Mouse (Mus musculus) embryo, embryonic 11.5 days (tissue): ENCODE results near the gene Cxcl14.

Experiments
- DNase-seq: peaks from one replicate; pipeline ENCODE4 v3.0.0-alpha.2; 2012; ENCODE audit warnings: low read depth, low spot score

Gene Cxcl14

DNA sequence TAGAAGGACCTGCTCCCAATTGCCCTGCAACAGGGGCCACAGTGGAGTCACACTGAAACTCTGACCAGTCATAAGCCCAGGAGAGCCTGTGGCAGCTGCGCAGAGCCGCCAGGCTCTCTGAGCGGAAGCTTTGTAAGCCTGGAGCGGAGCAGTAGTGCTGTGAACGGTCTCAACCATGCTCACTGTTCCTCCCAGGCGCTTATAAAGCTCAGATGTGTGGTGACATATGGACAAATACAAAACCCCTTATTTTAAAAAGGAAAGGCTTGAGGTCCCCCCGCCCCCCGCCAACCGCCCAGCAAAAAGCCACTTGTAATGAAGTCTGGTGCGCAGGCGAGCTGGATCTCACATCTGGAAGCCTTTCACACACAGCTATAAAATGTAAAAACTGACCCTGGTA lies 7.1 kb downstream of the Cxcl14 start:
- no peak for DNase-seq

DNA sequence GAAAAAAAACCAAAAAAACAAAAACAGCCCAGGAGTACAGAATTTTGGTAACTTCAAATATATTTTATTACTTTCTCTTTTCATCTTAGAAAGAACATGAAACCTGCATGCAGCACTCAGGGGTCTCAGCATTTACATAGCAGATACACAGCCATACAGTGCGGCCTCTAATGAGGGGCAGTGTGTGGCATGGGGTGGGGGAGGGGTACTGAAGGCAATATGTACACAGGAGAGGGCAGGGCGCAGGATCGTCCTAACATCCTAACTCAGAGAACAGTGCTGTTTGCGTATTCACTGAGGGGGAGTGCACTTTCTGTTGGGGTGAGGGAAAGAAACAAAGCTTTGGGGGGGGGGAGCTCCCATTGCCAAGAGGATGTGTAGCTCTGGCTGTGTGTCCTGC lies 7.8 kb downstream of the Cxcl14 start:
- no peak for DNase-seq

- no peak for DNase-seq
Observed at GRCm38 (mm10) chr13:56287091-56287490, 9.3 kb downstream of the Cxcl14 start.

DNA sequence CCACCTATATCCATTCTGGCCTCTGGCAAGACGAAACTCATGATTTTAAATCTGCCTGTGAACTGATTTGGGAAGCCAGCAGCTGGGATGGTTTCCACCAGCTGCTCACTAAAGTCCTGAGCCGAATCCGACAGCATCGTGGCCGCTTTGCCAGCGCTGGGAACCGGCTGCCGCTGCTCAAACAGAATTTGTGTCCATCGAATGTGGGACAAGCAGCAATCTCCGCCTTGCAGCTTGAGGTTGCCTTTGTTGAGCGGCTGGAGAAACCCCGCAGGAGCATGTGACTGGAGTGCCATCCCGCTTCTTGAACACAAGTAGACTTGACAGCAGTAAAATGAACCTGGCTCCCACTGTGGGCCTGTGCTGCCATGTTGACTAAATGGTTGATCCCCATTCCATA lies 13.0 kb downstream of the Cxcl14 start:
- no peak for DNase-seq

DNA sequence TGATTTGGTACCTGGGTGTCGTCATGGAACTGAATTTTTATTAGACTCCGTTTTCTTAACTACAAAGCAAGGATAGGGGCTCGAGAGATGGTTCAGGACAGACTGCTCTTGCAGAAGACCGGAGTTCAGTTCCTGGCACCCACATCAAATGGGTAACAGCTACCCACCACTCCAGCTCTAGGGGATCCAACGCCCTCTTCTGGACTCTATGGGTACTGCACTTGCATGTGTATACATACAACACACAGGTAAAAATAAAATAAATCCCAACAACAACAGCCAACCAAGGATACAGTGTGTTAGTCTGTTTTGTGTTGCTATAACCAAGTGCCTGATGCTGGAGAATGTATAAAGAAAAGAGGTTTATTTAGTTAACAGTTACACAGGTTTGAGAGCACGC lies 16.0 kb downstream of the Cxcl14 start:
- DNase-seq, result no peak

DNA sequence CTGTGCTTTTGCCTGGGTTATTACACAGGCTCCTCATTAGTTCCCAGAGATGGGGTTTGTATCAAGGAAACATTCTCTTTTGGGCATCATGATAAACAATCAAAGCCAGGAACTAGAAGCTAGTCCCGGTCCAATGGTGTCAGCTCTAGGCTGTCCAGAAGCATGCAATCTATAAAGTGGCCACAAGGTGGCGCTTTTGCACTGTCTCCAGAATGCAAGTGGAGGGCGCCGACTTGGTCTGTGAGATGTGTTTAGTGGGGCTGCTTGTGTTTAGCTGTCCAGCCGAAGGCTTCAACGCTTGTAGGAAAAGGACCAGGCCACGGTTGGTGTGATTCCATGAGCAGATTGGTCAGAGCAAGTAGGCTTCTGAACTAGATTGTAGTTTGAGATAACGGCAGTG lies 16.9 kb downstream of the Cxcl14 start:
- peak; percentile 80 for DNase-seq

- DNase-seq, result no peak
Observed at GRCm38 (mm10) chr13:56275171-56275570, 21.2 kb downstream of the Cxcl14 start.

GRCm38 (mm10) chr13:56270124-56270523 lies 26.2 kb downstream of the Cxcl14 start:
- no peak for DNase-seq

GRCm38 (mm10) chr13:56267396-56267795 lies 29.0 kb downstream of the Cxcl14 start:
- DNase-seq, result no peak

DNA sequence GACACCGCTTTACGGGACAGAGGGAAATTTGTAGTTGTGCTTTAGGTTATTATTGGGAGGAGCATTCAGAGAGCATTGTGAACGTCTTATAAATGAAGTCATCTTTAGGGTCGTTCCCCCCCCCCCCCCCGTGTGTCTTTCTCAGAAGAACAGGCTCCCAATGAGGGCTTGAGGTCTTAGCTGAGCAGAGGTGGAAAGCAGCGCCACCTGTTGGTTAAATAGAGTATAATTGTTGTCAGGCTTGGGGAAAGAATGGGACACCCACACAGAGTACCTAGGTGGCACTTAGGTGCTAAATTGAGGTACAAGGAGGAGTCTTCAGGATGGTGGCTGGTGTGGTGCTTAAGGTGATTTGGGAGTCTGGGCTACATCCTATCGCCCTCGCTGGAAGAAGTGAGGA lies 29.9 kb downstream of the Cxcl14 start:
- no peak for DNase-seq

DNA sequence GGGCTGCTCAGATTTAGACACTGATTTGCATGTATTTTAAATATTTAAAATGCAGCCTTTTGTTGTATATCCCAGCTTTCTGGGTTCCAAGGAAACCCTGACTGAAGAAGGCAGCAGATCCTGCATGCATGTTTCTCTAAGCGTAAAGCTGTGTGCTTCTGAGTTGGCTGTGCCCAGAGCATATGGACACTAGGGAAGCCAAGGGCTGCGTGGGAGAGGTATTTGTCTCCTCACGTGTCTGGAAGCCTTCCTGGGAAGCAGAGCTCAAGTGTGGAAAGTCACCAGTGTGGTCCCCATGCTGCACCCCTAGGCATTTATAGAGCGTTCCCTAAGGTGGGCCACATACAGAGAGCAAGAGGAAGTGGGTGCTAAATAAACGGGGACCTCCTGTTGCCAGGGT lies 30.7 kb downstream of the Cxcl14 start:
- DNase-seq, result no peak

DNA sequence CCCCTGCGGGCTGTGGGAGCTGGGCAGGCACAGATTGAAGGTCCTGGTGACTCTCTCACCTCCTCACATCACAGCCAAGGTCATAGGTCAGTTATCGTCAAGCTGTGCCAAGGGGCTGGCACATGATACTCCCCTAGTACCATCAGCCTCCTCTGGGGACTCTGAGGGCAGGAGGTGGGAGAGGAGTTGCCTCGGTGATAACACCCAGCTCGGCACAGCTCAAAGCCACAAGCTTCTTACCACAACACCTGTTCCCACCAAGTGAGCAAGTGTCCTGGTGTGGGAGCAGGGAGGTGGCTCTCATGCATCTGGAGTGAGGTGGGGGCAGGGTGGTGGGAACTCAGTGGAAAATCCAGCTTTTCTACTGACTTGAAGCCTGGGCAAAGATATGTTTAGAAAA lies 34.1 kb downstream of the Cxcl14 start:
- DNase-seq, result no peak

- no peak for DNase-seq
Observed at GRCm38 (mm10) chr13:56260344-56260780, 36.0 kb downstream of the Cxcl14 start.

GRCm38 (mm10) chr13:56259926-56260250 lies 36.5 kb downstream of the Cxcl14 start:
- DNase-seq, result no peak

- no peak for DNase-seq
Observed at GRCm38 (mm10) chr13:56259021-56259925, 37.1 kb downstream of the Cxcl14 start.

DNA sequence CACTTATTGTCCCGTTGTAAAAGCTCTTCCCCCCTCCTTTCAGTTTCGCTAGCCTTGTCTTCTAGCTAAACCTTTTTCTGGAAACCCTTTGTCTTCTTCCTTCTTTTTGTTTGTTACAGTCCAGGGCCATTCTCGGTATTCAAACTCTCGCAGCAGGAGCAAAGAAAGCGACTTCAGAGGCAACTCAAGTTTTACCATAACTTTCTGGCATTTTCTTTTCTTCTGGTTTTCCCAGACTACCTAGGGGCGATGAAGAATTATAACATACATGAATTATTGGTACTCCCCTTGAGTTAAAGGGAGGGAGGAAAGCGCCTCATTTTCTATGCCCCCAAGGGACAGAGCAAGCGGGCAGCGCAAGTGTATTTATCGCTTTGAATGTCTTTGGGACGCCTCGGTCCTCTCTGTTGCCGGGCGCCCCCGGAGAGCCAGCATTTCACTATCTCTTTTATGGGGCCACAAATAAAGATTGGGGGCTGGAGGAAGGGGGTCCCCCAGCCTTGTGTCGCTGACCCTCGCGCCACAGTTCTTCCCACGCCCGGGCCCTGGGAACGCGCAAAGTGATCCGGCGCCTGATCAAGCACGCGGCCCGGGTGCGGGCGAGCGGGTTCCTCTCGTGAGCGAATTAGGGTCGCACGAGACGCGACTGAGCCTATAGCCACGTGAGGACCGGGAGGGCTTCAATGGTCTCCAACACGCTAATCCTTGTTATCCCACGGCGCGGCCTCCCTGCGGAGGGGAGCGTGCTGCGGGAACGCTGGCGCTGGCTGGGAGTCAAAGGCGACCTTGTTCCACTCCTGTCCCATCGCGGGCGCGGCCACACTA lies 37.9 kb downstream of the Cxcl14 start:
- no peak for DNase-seq

- DNase-seq, result no peak
Observed at GRCm38 (mm10) chr13:56257469-56258153, 38.7 kb downstream of the Cxcl14 start.

- DNase-seq, result no peak
Observed at GRCm38 (mm10) chr13:56256716-56257299, 39.5 kb downstream of the Cxcl14 start.

DNA sequence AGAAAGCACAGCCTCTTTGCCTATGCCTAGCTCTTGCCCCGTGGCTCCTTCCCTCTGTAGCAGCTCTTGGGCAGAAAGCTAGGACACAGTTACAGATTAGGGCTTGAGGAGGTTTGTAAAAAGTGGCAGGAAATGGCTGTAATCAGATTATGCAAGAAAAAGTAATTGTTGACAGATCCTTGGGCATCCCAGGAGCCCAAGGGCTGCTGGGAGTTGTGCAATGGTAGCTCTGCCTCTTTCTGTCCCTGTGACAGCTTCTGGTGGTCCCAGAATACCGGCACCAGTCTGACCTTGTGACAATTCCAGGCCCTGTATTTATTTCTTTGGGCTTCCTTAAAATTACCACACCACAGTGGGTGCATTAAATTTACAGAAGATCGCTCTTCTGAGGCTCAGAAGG lies 43.0 kb downstream of the Cxcl14 start:
- DNase-seq, result no peak

- DNase-seq, result no peak
Observed at GRCm38 (mm10) chr13:56252783-56253182, 43.6 kb downstream of the Cxcl14 start.

- DNase-seq, result no peak
Observed at GRCm38 (mm10) chr13:56251924-56252619, 44.3 kb downstream of the Cxcl14 start, which contains the start of gene Neurog1. Gene Neurog1, minus strand, starts transcription at chr13:56252163.
